ENCODE assay signal across 10 mouse cellular contexts in the genomic region with DNA sequence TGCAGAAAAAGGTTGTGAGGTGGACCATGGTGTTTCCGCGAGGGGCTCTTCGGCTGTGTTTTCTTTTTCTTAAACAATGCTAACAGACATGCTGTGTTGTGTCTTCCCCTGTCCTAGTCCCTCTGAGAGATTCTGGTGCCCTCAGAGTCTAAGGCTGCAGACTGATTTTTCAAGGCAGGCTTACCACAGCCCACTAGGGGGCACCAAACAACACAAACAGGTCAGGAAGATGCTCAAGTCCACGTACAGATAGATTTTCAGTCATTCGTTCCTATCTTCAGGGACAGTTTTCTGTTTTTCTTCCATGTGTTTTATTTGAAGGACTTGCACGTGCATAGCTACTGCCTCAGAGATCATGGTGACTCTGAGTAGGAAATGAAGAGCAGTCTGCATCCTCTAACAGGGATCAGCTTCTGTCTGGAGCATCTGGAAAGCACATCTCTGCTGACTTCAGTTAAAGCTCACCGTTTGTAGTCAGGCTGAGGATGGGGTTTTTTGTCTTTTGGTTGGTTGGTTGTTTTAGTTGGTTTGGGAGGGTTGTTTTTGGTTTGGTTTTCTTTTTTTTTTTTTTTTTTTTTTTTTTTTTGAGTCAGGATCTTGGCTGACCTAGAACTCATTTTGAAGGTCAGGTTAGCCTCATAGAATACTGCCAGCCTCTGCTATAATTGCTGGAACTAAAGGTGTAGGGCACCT. TPM values are rescaled to one million over a fixed set of nuclear protein-coding genes. Genes with fewer than 3 reads are reported as not detected.
DNase-seq lines count a peak whose midpoint lies in the region; ATAC-seq and TF ChIP-seq lines count a peak whose summit lies in the region.
"Had no signal": no experiment of that assay in that cellular context is flagged by ENCODE, and none has a peak within 500 bp of the region (broad histone marks: within the 10 kb centered on the region; RNA-seq: fewer than 3 reads in every experiment).

No protein-coding gene starts in this region.

- ATAC-seq in hindbrain, embryonic 11.5 days (ENCODE audit: low FRiP score) = no peak
- no peak for ATAC-seq in hindbrain, embryonic 12.5 days (ENCODE audit: low FRiP score)
- ATAC-seq in stomach, postnatal 0 days (ENCODE audit: low FRiP score, low TSS enrichment) = no peak

- peak; percentile 90 for DNase-seq in hindbrain, embryonic 11.5 days (ENCODE audit: low spot score)
- DNase-seq in adrenal gland, postnatal 14 days = peak; percentile 90
- DNase-seq in embryo, embryonic 11.5 days (ENCODE audit: low read depth, low spot score) = peak; percentile 77
- peak; percentile 79 to 86 for DNase-seq in heart, postnatal 14 days
- DNase-seq in left cerebral cortex, adult 2 months (ENCODE audit: extremely low spot score in 1 of 2, low spot score in 2 of 2) = peak; percentile 82 to 83
- DNase-seq in monocyte, adult 2 months (ENCODE audit: low read depth in 1 of 2, low spot score in 2 of 2) = peak; percentile 7 to 52
- peak; percentile 81 for DNase-seq in stomach, postnatal 0 days (ENCODE audit: low spot score)

- peak; percentile 90 for TF ChIP-seq CTCF in left cerebral cortex, adult 2 months (IDR thresholded peaks at IDR 0.05)
- TF ChIP-seq CTCF in stomach, postnatal 0 days (IDR thresholded peaks at IDR 0.05; ENCODE audit: low read depth) = peak; percentile 97

- intact Hi-C loops in heart, postnatal 14 days (cut with DNase I) = loop anchor here (2.0 kb wide), 3 partner anchors 46 to 176 kb away; a partner anchor contains a TSS
- intact Hi-C loops in left cerebral cortex, adult 2 months (cut with DNase I) = loop anchor here (1.0 to 5.0 kb wide), 4 partner anchors 78 to 258 kb away; no protein-coding TSS in a partner anchor

- H3K27ac ChIP-seq in hindbrain, embryonic 11.5 days (ENCODE audit: low read depth, low read length) = no peak overlapping the region
- H3K27ac ChIP-seq in hindbrain, embryonic 12.5 days = no peak overlapping the region
- H3K27ac ChIP-seq in left cerebral cortex, adult 2 months = no peak overlapping the region
- no peak overlapping the region for H3K27ac ChIP-seq in stomach, postnatal 0 days (replicated peaks)
- H3K27ac ChIP-seq: embryonic facial prominence, embryonic 13.5 days had no signal

- no peaks in the 10 kb centered on the region for H3K9me3 ChIP-seq in hindbrain, embryonic 11.5 days (ENCODE audit: control insufficient read depth, low read length)
- no peaks in the 10 kb centered on the region for H3K9me3 ChIP-seq in hindbrain, embryonic 12.5 days (replicated peaks)
- no peaks in the 10 kb centered on the region for H3K9me3 ChIP-seq in stomach, postnatal 0 days (ENCODE audit: control insufficient read depth, low read length)
- H3K9me3 ChIP-seq: embryonic facial prominence, embryonic 13.5 days had no signal

- no peak overlapping the region for H3K4me3 ChIP-seq in hindbrain, embryonic 11.5 days (ENCODE audit: low read depth, low read length)
- no peak overlapping the region for H3K4me3 ChIP-seq in hindbrain, embryonic 12.5 days
- no peak overlapping the region for H3K4me3 ChIP-seq in left cerebral cortex, adult 2 months
- no peak overlapping the region for H3K4me3 ChIP-seq in stomach, postnatal 0 days (ENCODE audit: low read depth, low read length)
- H3K4me3 ChIP-seq: embryonic facial prominence, embryonic 13.5 days had no signal

- H3K27me3 ChIP-seq in hindbrain, embryonic 11.5 days (ENCODE audit: control insufficient read depth, insufficient read depth, low read length) = no peaks in the 10 kb centered on the region
- H3K27me3 ChIP-seq in hindbrain, embryonic 12.5 days = no peaks in the 10 kb centered on the region
- no peaks in the 10 kb centered on the region for H3K27me3 ChIP-seq in stomach, postnatal 0 days (ENCODE audit: control insufficient read depth, insufficient read depth, low read length)
- H3K27me3 ChIP-seq: embryonic facial prominence, embryonic 13.5 days had no signal

- H3K4me2 ChIP-seq in hindbrain, embryonic 11.5 days (replicated peaks; ENCODE audit: low read depth, low read length) = no peak overlapping the region
- no peak overlapping the region for H3K4me2 ChIP-seq in hindbrain, embryonic 12.5 days (replicated peaks)
- no peak overlapping the region for H3K4me2 ChIP-seq in stomach, postnatal 0 days (replicated peaks; ENCODE audit: low read depth)
- H3K4me2 ChIP-seq: embryonic facial prominence, embryonic 13.5 days had no signal

- no peak overlapping the region for H3K9ac ChIP-seq in hindbrain, embryonic 11.5 days (ENCODE audit: low read depth, low read length)
- H3K9ac ChIP-seq in hindbrain, embryonic 12.5 days = no peak overlapping the region
- H3K9ac ChIP-seq in stomach, postnatal 0 days (ENCODE audit: low read length) = no peak overlapping the region
- H3K9ac ChIP-seq: embryonic facial prominence, embryonic 13.5 days had no signal

- no peaks in the 10 kb centered on the region for H3K4me1 ChIP-seq in hindbrain, embryonic 11.5 days (replicated peaks; ENCODE audit: control insufficient read depth, insufficient read depth, low read length)
- 0 out of 2 replicates have a peak, but pooled peaks cover 8% of the 10 kb centered on the region for H3K4me1 ChIP-seq in hindbrain, embryonic 12.5 days
- no peaks in the 10 kb centered on the region for H3K4me1 ChIP-seq in stomach, postnatal 0 days (replicated peaks; ENCODE audit: control insufficient read depth, insufficient read depth)
- H3K4me1 ChIP-seq: embryonic facial prominence, embryonic 13.5 days had no signal

- no peak for TF ChIP-seq EP300 in stomach, postnatal 0 days (optimal IDR thresholded peaks at IDR 0.05)

- H3K36me3 ChIP-seq in hindbrain, embryonic 11.5 days (ENCODE audit: control insufficient read depth, insufficient read depth, low read length) = no peaks in the 10 kb centered on the region
- no peaks in the 10 kb centered on the region for H3K36me3 ChIP-seq in hindbrain, embryonic 12.5 days
- H3K36me3 ChIP-seq in stomach, postnatal 0 days (ENCODE audit: control insufficient read depth, insufficient read depth, low read length) = no peaks in the 10 kb centered on the region
- H3K36me3 ChIP-seq: embryonic facial prominence, embryonic 13.5 days had no signal

- 30% methylated on average over 7 of the region's 7 CpGs for WGBS in hindbrain, embryonic 11.5 days
- 28% methylated on average over 7 of the region's 7 CpGs for WGBS in hindbrain, embryonic 12.5 days
- 23% methylated on average over 7 of the region's 7 CpGs for WGBS in stomach, postnatal 0 days

RNA-seq across cellular contexts. Expression of a gene that starts 13.1 kb away (rescaled TPM):
- polyA plus RNA-seq in hindbrain, embryonic 11.5 days (2014; fragmentation: Nextera tagmentation; extraction: Ambion mirVana) = not detected in 2 replicates
- polyA plus RNA-seq in hindbrain, embryonic 12.5 days (2016; fragmentation: Nextera tagmentation; extraction: Ambion mirVana) = not detected in 2 replicates
- total RNA-seq in adrenal gland, postnatal 14 days (2021) = not detected in 2 replicates
- total RNA-seq in heart, postnatal 14 days (2021) = not detected
- under 1 TPM in 1 of 2 experiments, not detected in 1; 0.14 TPM for total RNA-seq in left cerebral cortex, adult 2 months (2021)
- polyA plus RNA-seq in stomach, postnatal 0 days (2015; fragmentation: Nextera tagmentation; extraction: Ambion mirVana) = not detected in 2 replicates
- polyA plus RNA-seq: embryonic facial prominence, embryonic 13.5 days; stomach, embryonic 16.5 days had no signal

RNA-seq across cellular contexts. Expression of a gene that starts 45.9 kb away (rescaled TPM):
- 220 and 221 TPM in 2 replicates for polyA plus RNA-seq in hindbrain, embryonic 11.5 days (2014; fragmentation: Nextera tagmentation; extraction: Ambion mirVana)
- polyA plus RNA-seq in hindbrain, embryonic 12.5 days (2016; fragmentation: Nextera tagmentation; extraction: Ambion mirVana) = 166 and 171 TPM in 2 replicates
- 379 and 408 TPM in 2 replicates for total RNA-seq in adrenal gland, postnatal 14 days (2021)
- 100 to 1,000 TPM; 184 to 205 TPM for total RNA-seq in heart, postnatal 14 days (2021)
- 100 to 1,000 TPM; 278 to 279 TPM for total RNA-seq in left cerebral cortex, adult 2 months (2021)
- 67.9 and 89.9 TPM in 2 replicates for polyA plus RNA-seq in stomach, postnatal 0 days (2015; fragmentation: Nextera tagmentation; extraction: Ambion mirVana)

Comparison
In these comparisons a context has a peak if more than half of its experiments do, and no peak if none do; other contexts are left out.
1. DNase-seq: peak in every context shown above with its lines; median percentile 90 in hindbrain, embryonic 11.5 days; 90 in adrenal gland, postnatal 14 days; 82 in heart, postnatal 14 days; 82 in left cerebral cortex, adult 2 months; 81 in stomach, postnatal 0 days; 77 in embryo, embryonic 11.5 days; 30 in monocyte, adult 2 months.